Mouse (Mus musculus) cerebellum, adult 2 months (tissue): Measurements from ENCODE around the gene Uba5. TPM values are rescaled to one million over a fixed set of nuclear protein-coding genes. Genes with fewer than 3 reads are reported as not detected.
A peak's percentile ranks its signal among the peaks of the same experiment; 100 is the strongest.

Source experiments
- DNase-seq, 2 experiments: peaks; one replicate each; pipeline ENCODE4 v3.0.0; 2021
- H3K27ac ChIP-seq: fragments of 200-500 bp; 2 replicates; pipeline ENCODE4 v1.5.1; 2012; ENCODE audit warnings: low read length, control low read depth, inconsistent platforms; ENCODE audit not compliant: insufficient read depth
- H3K27me3 ChIP-seq: fragments of 200-500 bp; 2 replicates; pipeline ENCODE4 v1.6.1; 2012; ENCODE audit warnings: inconsistent platforms, mild to moderate bottlenecking, low read length, moderate library complexity; ENCODE audit not compliant: control insufficient read depth, insufficient read depth
- H3K4me1 ChIP-seq: fragments of 200-500 bp; 2 replicates; pipeline ENCODE4 v1.6.1; 2011; ENCODE audit warnings: low read length; ENCODE audit not compliant: control insufficient read depth, insufficient read depth
- H3K4me3 ChIP-seq: fragments of 200-500 bp; replicated peaks from 2 replicates; pipeline ENCODE3; 2011; ENCODE audit warnings: mild to moderate bottlenecking, low read depth, low read length, control low read depth; ENCODE audit not compliant: insufficient read depth
- CTCF ChIP-seq: fragments of 200-500 bp; IDR thresholded peaks from 2 replicates; pipeline ENCODE4 v1.5.1; 2011; ENCODE audit warnings: low read depth, mild to moderate bottlenecking, control low read depth, low read length, moderate library complexity, borderline replicate concordance; ENCODE audit not compliant: insufficient read depth
- POLR2A ChIP-seq: fragments of 200-500 bp; IDR thresholded peaks from 2 replicates; pipeline ENCODE4 v1.6.1; 2011; ENCODE audit warnings: low read length, control low read depth, borderline replicate concordance; ENCODE audit not compliant: insufficient read depth
- WGBS: fragments of 180-500 bp; shearing (Covaris S2); methylation state at CpG from one replicate; pipeline ENCODE4 v1.1.7; 2018; 5-methylcytosine and 5-hydroxymethylcytosine counted together
- polyA plus RNA-seq: library from polyadenylated mRNA; depleted of rRNA; stranded (reverse); fragments of >200 nt; gene quantifications from 2 replicates; pipeline ENCODE4 v1.2.3, GENCODE M21; 2012

Uba5 gene
- polyA plus RNA-seq, 1 experiment: 55.2 TPM

- no peak overlapping the region for H3K27ac ChIP-seq
- H3K27me3 ChIP-seq: no peaks in the 10 kb centered on the region
- TF ChIP-seq POLR2A (no peak), CTCF (peak; percentile 25; the same call in 1 of the 2 replicates)
- H3K4me3 ChIP-seq: no peak overlapping the region
- WGBS: 44% methylated on average over 5 of the region's 5 CpGs
- no peak for DNase-seq
- H3K4me1 ChIP-seq: no peaks in the 10 kb centered on the region
These were observed 16.4 kb upstream of the Uba5 start for GRCm38 (mm10) chr9:104079379-104079778.

DNA sequence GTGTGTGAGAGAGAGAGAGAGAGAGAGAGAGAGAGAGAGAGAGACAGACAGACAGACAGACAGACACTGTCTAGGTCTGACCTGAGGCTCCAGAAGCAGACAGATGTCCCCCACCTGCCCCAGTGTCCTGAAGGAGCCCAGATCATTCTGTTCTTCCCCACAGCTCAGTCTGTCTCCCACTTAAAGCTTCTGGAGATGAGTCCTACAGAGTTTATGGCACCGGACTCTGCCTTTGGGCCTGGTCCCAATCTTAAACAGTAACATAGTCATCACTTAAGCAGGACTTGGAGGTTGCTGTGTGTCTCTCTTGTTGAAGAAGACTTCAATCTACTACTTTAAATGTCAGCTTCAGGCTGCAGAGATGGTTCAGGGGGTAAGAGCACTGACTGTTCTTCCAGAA lies 15.8 kb upstream of the Uba5 start:
- WGBS: 88% methylated on average over 1 of the region's 1 CpGs
- no peaks in the 10 kb centered on the region for H3K4me1 ChIP-seq
- no peaks in the 10 kb centered on the region for H3K27me3 ChIP-seq
- H3K4me3 ChIP-seq: no peak overlapping the region
- no peak overlapping the region for H3K27ac ChIP-seq
- TF ChIP-seq POLR2A (no peak), CTCF (no peak)
- DNase-seq: no peak

DNA sequence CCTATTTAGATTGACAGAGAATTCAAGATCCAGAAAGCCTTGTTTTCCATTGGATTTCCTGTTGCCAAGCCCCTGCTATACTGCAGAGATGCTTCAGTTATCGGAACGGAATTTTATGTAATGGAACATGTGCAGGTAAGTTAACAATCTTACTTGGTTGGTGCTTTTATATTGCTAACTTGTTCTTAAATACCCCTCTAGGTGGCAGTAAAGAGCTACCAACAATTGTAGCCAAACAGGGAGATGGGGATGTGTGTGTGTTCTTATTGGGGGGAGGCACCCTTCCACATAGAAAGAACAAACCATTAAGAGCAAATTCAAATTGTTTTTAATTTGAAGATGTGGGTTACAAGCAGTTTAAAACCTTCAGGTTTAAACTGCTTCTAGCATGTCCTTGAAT lies 12.9 kb upstream of the Uba5 start:
- no peaks in the 10 kb centered on the region for H3K4me1 ChIP-seq
- no peak overlapping the region for H3K4me3 ChIP-seq
- no peak for DNase-seq
- no peaks in the 10 kb centered on the region for H3K27me3 ChIP-seq
- TF ChIP-seq POLR2A (no peak), CTCF (no peak)
- no peak overlapping the region for H3K27ac ChIP-seq
- WGBS: 58% methylated on average over 2 of the region's 2 CpGs

DNA sequence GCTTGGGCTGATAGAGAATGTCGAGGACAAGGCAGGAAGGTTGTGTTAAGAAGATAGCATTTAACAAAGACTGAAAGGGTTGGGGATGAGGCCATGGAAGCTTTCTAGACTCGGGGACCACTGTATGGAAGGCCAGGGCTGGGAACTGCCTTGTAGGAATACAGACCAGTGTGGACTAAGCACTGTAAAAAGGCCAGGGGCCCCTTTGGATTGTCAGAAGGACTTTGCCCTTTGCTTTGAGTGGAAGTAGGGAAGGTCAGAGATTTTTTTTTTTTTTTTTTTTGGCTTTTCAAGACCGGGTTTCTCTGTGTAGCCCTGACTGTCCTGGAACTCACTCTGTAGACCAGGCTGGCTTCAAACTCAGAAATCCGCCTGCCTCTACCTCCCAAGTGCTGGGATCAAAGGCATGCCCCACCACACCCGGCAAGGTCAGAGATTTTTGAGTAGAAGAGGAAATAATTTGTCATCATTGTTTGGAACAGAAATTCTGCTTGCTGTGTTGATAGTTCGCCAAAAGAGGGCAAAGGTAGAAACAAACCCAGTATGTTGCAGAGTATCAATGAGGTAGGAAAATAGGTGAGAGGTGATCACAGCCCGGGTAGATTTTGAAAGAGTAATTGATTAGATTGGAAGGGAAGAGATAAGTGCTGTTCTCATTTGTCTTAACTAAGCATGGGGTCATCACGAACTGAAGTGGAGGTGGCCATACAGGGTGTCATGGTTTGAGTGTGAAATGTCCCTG lies 8.1 kb upstream of the Uba5 start:
- DNase-seq: no peak
- Histone ChIP-seq H3K27me3 (no peaks in the 10 kb centered on the region), H3K4me3 (no peak overlapping the region), H3K4me1 (no peaks in the 10 kb centered on the region), H3K27ac (no peak overlapping the region)
- no peak for TF ChIP-seq CTCF
- no peak for TF ChIP-seq POLR2A
- 81% methylated on average over 8 of the region's 8 CpGs for WGBS

GRCm38 (mm10) chr9:104070241-104070640 lies 7.3 kb upstream of the Uba5 start:
- H3K27ac ChIP-seq: no peak overlapping the region
- H3K27me3 ChIP-seq: no peaks in the 10 kb centered on the region
- no peaks in the 10 kb centered on the region for H3K4me1 ChIP-seq
- no peak overlapping the region for H3K4me3 ChIP-seq
- WGBS: 84% methylated on average over 4 of the region's 4 CpGs
- DNase-seq: no peak
- TF ChIP-seq CTCF: no peak
- TF ChIP-seq POLR2A: no peak

- 27% methylated on average over 1 of the region's 1 CpGs for WGBS
- H3K4me3 ChIP-seq: no peak overlapping the region
- peaks cover 5% of the 10 kb centered on the region for H3K4me1 ChIP-seq
- no peaks in the 10 kb centered on the region for H3K27me3 ChIP-seq
- TF ChIP-seq CTCF: no peak
- no peak for DNase-seq
- H3K27ac ChIP-seq: no peak overlapping the region
These were observed 1.6 kb upstream of the Uba5 start for GRCm38 (mm10) chr9:104064571-104064970.

GRCm38 (mm10) chr9:104063244-104063961 lies 469 bp upstream of the Uba5 start, which contains the start of gene Acad11:
Gene Acad11 (plus strand): TSS chr9:104063377.
- Histone ChIP-seq H3K4me1 (peaks cover 5% of the 10 kb centered on the region), H3K27ac (peak within 1 kb of the TSS; percentile 84), H3K27me3 (no peaks in the 10 kb centered on the region), H3K4me3 (peak within 1 kb of the TSS; percentile 97)
- peak; percentile 76 for TF ChIP-seq POLR2A
- TF ChIP-seq CTCF: no peak
- peak; percentile 88 to 92 for DNase-seq
- WGBS: under 1% methylated on average over 30 of the region's 30 CpGs

- TF ChIP-seq CTCF: no peak
- no peak for TF ChIP-seq POLR2A
- 96% methylated on average over 6 of the region's 6 CpGs for WGBS
- no peak overlapping the region for H3K4me3 ChIP-seq
- no peak for DNase-seq
- H3K4me1 ChIP-seq: no peaks in the 10 kb centered on the region
- H3K27me3 ChIP-seq: no peaks in the 10 kb centered on the region
- no peak overlapping the region for H3K27ac ChIP-seq
These were observed 11.9 kb downstream of the Uba5 start for GRCm38 (mm10) chr9:104051028-104051427.
